Mouse (Mus musculus): ENCODE data around the gene Sec23a. TPM values are rescaled to one million over a fixed set of nuclear protein-coding genes. Genes with fewer than 3 reads are reported as not detected.

Sec23a gene
- 25.2 TPM for polyA plus RNA-seq (2017; shearing (Covaris generic))

GRCm38 (mm10) chr12:59011844-59012709 lies at the start of gene Sec23a:
TSS of gene Sec23a (minus strand) at chr12:59012017.

GRCm38 (mm10) chr12:59060993-59061595 lies 49.3 kb upstream of the Sec23a start, which contains the start of gene Trappc6b:
TSS of gene Trappc6b (minus strand) at chr12:59061472.

GRCm38 (mm10) chr12:59013234-59013633 lies 1.4 kb upstream of the Sec23a start, which contains the start of gene Gemin2:
TSS of gene Gemin2 (plus strand) at chr12:59013393.

Other genes with a start within 250 kb of the Sec23a start
- 14.7 TPM for gene Gemin2, start 1.4 kb upstream of the Sec23a start, polyA plus RNA-seq (2017; shearing (Covaris generic))
- 90.5 TPM for gene Trappc6b, start 49.5 kb upstream of the Sec23a start, polyA plus RNA-seq (2017; shearing (Covaris generic))
- 84.8 TPM for gene Pnn, start 54.9 kb upstream of the Sec23a start, polyA plus RNA-seq (2017; shearing (Covaris generic))
- 152 TPM for gene Mia2, start 83.8 kb upstream of the Sec23a start, polyA plus RNA-seq (2017; shearing (Covaris generic))
- 88.3 TPM for gene Fbxo33, start 207.7 kb upstream of the Sec23a start, polyA plus RNA-seq (2017; shearing (Covaris generic))

All from effector memory CD4-positive, alpha-beta T cell, adult 5 months (primary cell).